12 mouse cellular contexts compared by ENCODE assay signal in genomic region chr1:121798502-121798901, GRCm38 (mm10).
DNase-seq lines count a peak whose midpoint lies in the region; ATAC-seq and TF ChIP-seq lines count a peak whose summit lies in the region.
"Had no signal": no experiment of that assay in that cellular context is flagged by ENCODE, and none has a peak within 500 bp of the region (broad histone marks: within the 10 kb centered on the region; RNA-seq: fewer than 3 reads in every experiment).

No protein-coding gene starts in this region.

- no peak overlapping the region for H3K4me2 ChIP-seq in forebrain, embryonic 14.5 days (ENCODE audit: low read length)
- no peak overlapping the region for H3K4me2 ChIP-seq in forebrain, embryonic 15.5 days (replicated peaks)
- H3K4me2 ChIP-seq in midbrain, embryonic 14.5 days (ENCODE audit: low read length): no peak overlapping the region
- no peak overlapping the region for H3K4me2 ChIP-seq in stomach, postnatal 0 days (replicated peaks; ENCODE audit: low read depth)
- H3K4me2 ChIP-seq: hindbrain, embryonic 15.5 days had no signal

- WGBS in forebrain, embryonic 14.5 days: 90% methylated on average over 12 of the region's 12 CpGs
- WGBS in forebrain, embryonic 15.5 days: 82% methylated on average over 12 of the region's 12 CpGs
- 79% methylated on average over 12 of the region's 12 CpGs for WGBS in midbrain, embryonic 14.5 days
- 89% methylated on average over 12 of the region's 12 CpGs for WGBS in midbrain, embryonic 10.5 days
- WGBS in stomach, postnatal 0 days: 78% methylated on average over 12 of the region's 12 CpGs

- peak; percentile 42 for DNase-seq in forebrain, embryonic 14.5 days (ENCODE audit: low spot score)
- peak; percentile 63 for DNase-seq in midbrain, embryonic 14.5 days
- no peak for DNase-seq in midbrain, embryonic 10.5 days (ENCODE audit: low spot score)
- DNase-seq in frontal cortex, postnatal 14 days (ENCODE audit: low spot score in 2 of 2): peak; percentile 4 to 6
- DNase-seq in stomach, postnatal 0 days (ENCODE audit: low spot score): no peak
- no peak for DNase-seq in kidney, postnatal 4 days
- DNase-seq: liver, postnatal 0 days had no signal

- H3K27ac ChIP-seq in forebrain, embryonic 14.5 days (ENCODE audit: low read depth, low read length): no peak overlapping the region
- H3K27ac ChIP-seq in forebrain, embryonic 15.5 days (replicated peaks): no peak overlapping the region
- no peak overlapping the region for H3K27ac ChIP-seq in midbrain, embryonic 14.5 days (replicated peaks; ENCODE audit: low read depth, low read length)
- no peak overlapping the region for H3K27ac ChIP-seq in midbrain, embryonic 10.5 days (replicated peaks)
- no peak overlapping the region for H3K27ac ChIP-seq in stomach, postnatal 0 days (replicated peaks)
- H3K27ac ChIP-seq: forebrain, embryonic 10.5 days; hindbrain, embryonic 15.5 days had no signal

- no peaks in the 10 kb centered on the region for H3K27me3 ChIP-seq in forebrain, embryonic 14.5 days (replicated peaks; ENCODE audit: control insufficient read depth, insufficient read depth, low read length)
- no peaks in the 10 kb centered on the region for H3K27me3 ChIP-seq in forebrain, embryonic 15.5 days
- no peaks in the 10 kb centered on the region for H3K27me3 ChIP-seq in midbrain, embryonic 14.5 days (ENCODE audit: control insufficient read depth, insufficient read depth, low read length)
- H3K27me3 ChIP-seq in midbrain, embryonic 10.5 days (ENCODE audit: low read depth, poor library complexity, severe bottlenecking): no peaks in the 10 kb centered on the region
- H3K27me3 ChIP-seq in stomach, postnatal 0 days (ENCODE audit: control insufficient read depth, insufficient read depth, low read length): no peaks in the 10 kb centered on the region
- H3K27me3 ChIP-seq: hindbrain, embryonic 15.5 days had no signal

- TF ChIP-seq CTCF in stomach, postnatal 0 days (IDR thresholded peaks at IDR 0.05; ENCODE audit: low read depth): peak; percentile 26; the same call in 1 of the 2 replicates

- H3K4me1 ChIP-seq in forebrain, embryonic 14.5 days (ENCODE audit: control insufficient read depth, insufficient read depth, low read length): no peaks in the 10 kb centered on the region
- no peaks in the 10 kb centered on the region for H3K4me1 ChIP-seq in forebrain, embryonic 15.5 days
- no peaks in the 10 kb centered on the region for H3K4me1 ChIP-seq in midbrain, embryonic 14.5 days (ENCODE audit: control insufficient read depth, insufficient read depth, low read length)
- no peaks in the 10 kb centered on the region for H3K4me1 ChIP-seq in midbrain, embryonic 10.5 days
- no peaks in the 10 kb centered on the region for H3K4me1 ChIP-seq in stomach, postnatal 0 days (replicated peaks; ENCODE audit: control insufficient read depth, insufficient read depth)
- H3K4me1 ChIP-seq: forebrain, embryonic 10.5 days; hindbrain, embryonic 15.5 days had no signal

- H3K4me3 ChIP-seq in forebrain, embryonic 14.5 days (ENCODE audit: low read depth, low read length): no peak overlapping the region
- no peak overlapping the region for H3K4me3 ChIP-seq in forebrain, embryonic 15.5 days
- no peak overlapping the region for H3K4me3 ChIP-seq in midbrain, embryonic 14.5 days (replicated peaks; ENCODE audit: low read depth, low read length)
- no peak overlapping the region for H3K4me3 ChIP-seq in midbrain, embryonic 10.5 days
- no peak overlapping the region for H3K4me3 ChIP-seq in stomach, postnatal 0 days (ENCODE audit: low read depth, low read length)
- H3K4me3 ChIP-seq: forebrain, embryonic 10.5 days; hindbrain, embryonic 15.5 days had no signal

- H3K36me3 ChIP-seq in forebrain, embryonic 14.5 days (ENCODE audit: control insufficient read depth, insufficient read depth, low read length): no peaks in the 10 kb centered on the region
- H3K36me3 ChIP-seq in forebrain, embryonic 15.5 days: no peaks in the 10 kb centered on the region
- no peaks in the 10 kb centered on the region for H3K36me3 ChIP-seq in midbrain, embryonic 14.5 days (ENCODE audit: control insufficient read depth, insufficient read depth, low read length)
- no peaks in the 10 kb centered on the region for H3K36me3 ChIP-seq in midbrain, embryonic 10.5 days
- no peaks in the 10 kb centered on the region for H3K36me3 ChIP-seq in stomach, postnatal 0 days (ENCODE audit: control insufficient read depth, insufficient read depth, low read length)
- H3K36me3 ChIP-seq: forebrain, embryonic 10.5 days; hindbrain, embryonic 15.5 days had no signal

- H3K9ac ChIP-seq in forebrain, embryonic 14.5 days (ENCODE audit: low read length): no peak overlapping the region
- H3K9ac ChIP-seq in forebrain, embryonic 15.5 days (replicated peaks): no peak overlapping the region
- H3K9ac ChIP-seq in midbrain, embryonic 14.5 days (replicated peaks; ENCODE audit: low read length): no peak overlapping the region
- H3K9ac ChIP-seq in stomach, postnatal 0 days (ENCODE audit: low read length): no peak overlapping the region
- H3K9ac ChIP-seq: hindbrain, embryonic 15.5 days; liver, postnatal 0 days had no signal

- H3K9me3 ChIP-seq in forebrain, embryonic 14.5 days (replicated peaks; ENCODE audit: control insufficient read depth, low read length): no peaks in the 10 kb centered on the region
- no peaks in the 10 kb centered on the region for H3K9me3 ChIP-seq in forebrain, embryonic 15.5 days
- H3K9me3 ChIP-seq in midbrain, embryonic 14.5 days (ENCODE audit: control insufficient read depth, low read length): no peaks in the 10 kb centered on the region
- H3K9me3 ChIP-seq in midbrain, embryonic 10.5 days (replicated peaks): no peaks in the 10 kb centered on the region
- no peaks in the 10 kb centered on the region for H3K9me3 ChIP-seq in stomach, postnatal 0 days (ENCODE audit: control insufficient read depth, low read length)
- H3K9me3 ChIP-seq: forebrain, embryonic 10.5 days; hindbrain, embryonic 15.5 days had no signal

- TF ChIP-seq EP300 in stomach, postnatal 0 days (optimal IDR thresholded peaks at IDR 0.05): no peak

- ATAC-seq in forebrain, embryonic 14.5 days: no peak
- no peak for ATAC-seq in forebrain, embryonic 15.5 days (replicated peaks)
- no peak for ATAC-seq in midbrain, embryonic 14.5 days (ENCODE audit: low FRiP score, low TSS enrichment)
- ATAC-seq in stomach, postnatal 0 days (ENCODE audit: low FRiP score, low TSS enrichment): no peak
- ATAC-seq in CD4-positive, CD25-positive, alpha-beta regulatory T cell, adult 4 months: no peak
- ATAC-seq: liver, postnatal 0 days; midbrain, embryonic 16.5 days had no signal

Comparison
In these comparisons a context has a peak if more than half of its experiments do, and no peak if none do; other contexts are left out.
1. DNase-seq: peak in forebrain, embryonic 14.5 days (single experiment), midbrain, embryonic 14.5 days (single experiment) and frontal cortex, postnatal 14 days (2 of 2); none in midbrain, embryonic 10.5 days (single experiment), stomach, postnatal 0 days (single experiment) and kidney, postnatal 4 days (0 of 2).